Mouse (Mus musculus) MEL (cell line): Measurements from ENCODE around the gene BC037034. TPM values are rescaled to one million over a fixed set of nuclear protein-coding genes. Genes with fewer than 3 reads are reported as not detected.

ENCODE experiments used
- DNase-seq: peaks from one replicate; pipeline ENCODE4 v3.0.0; 2011; ENCODE audit warnings: low read depth, low spot score
- H3K27ac ChIP-seq: 2 replicates; pipeline ENCODE4 v1.5.1; 2012; ENCODE audit warnings: low read depth, mild to moderate bottlenecking, control low read depth, low read length, moderate library complexity; ENCODE audit not compliant: control insufficient read depth
- H3K27me3 ChIP-seq, 2 experiments: fragments of 150-350 bp in 1 of 2; sonication (generic) in 1 of 2; 2 replicates each; pipeline ENCODE4 v1.6.1; 2012; ENCODE audit warnings: low read length in 2 of 2, mild to moderate bottlenecking in 2 of 2, improper control_type of control experiment in 1 of 2, moderate library complexity in 1 of 2; ENCODE audit not compliant: insufficient read depth in 2 of 2, control insufficient read depth in 1 of 2
- H3K36me3 ChIP-seq, 2 experiments: 2 replicates each; pipeline ENCODE4 v1.6.1; 2012 to 2014; ENCODE audit warnings: low read length in 2 of 2, improper control_type of control experiment in 1 of 2, inconsistent platforms in 1 of 2, mild to moderate bottlenecking in 1 of 2; ENCODE audit not compliant: insufficient read depth in 2 of 2, control insufficient read depth in 1 of 2
- H3K4me1 ChIP-seq, 2 experiments: fragments of 150-350 bp in 1 of 2; sonication (generic) in 1 of 2; 2 replicates each; pipeline ENCODE4 v1.6.1; 2012; ENCODE audit warnings: low read length in 2 of 2, improper control_type of control experiment in 1 of 2, mild to moderate bottlenecking in 1 of 2; ENCODE audit not compliant: insufficient read depth in 2 of 2, control insufficient read depth in 1 of 2
- H3K4me3 ChIP-seq, 2 experiments: fragments of 150-350 bp in 1 of 2; sonication (generic) in 1 of 2; 2 replicates each; pipeline ENCODE4 v1.5.1; 2012; ENCODE audit warnings: low read depth in 2 of 2, low read length in 2 of 2, mild to moderate bottlenecking in 2 of 2, moderate library complexity in 2 of 2, control low read depth in 1 of 2, improper control_type of control experiment in 1 of 2; ENCODE audit not compliant: control insufficient read depth in 1 of 2, insufficient read depth in 1 of 2
- H3K79me2 ChIP-seq: 2 replicates; pipeline ENCODE4 v1.6.1; 2012; ENCODE audit warnings: mild to moderate bottlenecking, low read length, moderate library complexity; ENCODE audit not compliant: control insufficient read depth, poor library complexity, insufficient read depth
- H3K9ac ChIP-seq: 2 replicates; pipeline ENCODE4 v1.6.1; 2012; ENCODE audit warnings: low read depth, mild to moderate bottlenecking, control low read depth, low read length, moderate library complexity; ENCODE audit not compliant: control insufficient read depth, poor library complexity, severe bottlenecking
- H3K9me3 ChIP-seq: fragments of 150-350 bp; sonication (generic); replicated peaks from 2 replicates; pipeline ENCODE4 v1.6.1; 2012; ENCODE audit warnings: mild to moderate bottlenecking, low read length, improper control_type of control experiment, moderate library complexity; ENCODE audit not compliant: insufficient read depth
- BHLHE40 ChIP-seq: IDR thresholded peaks from 2 replicates; pipeline ENCODE4 v1.6.1; 2012; ENCODE audit warnings: low read depth, mild to moderate bottlenecking, inconsistent platforms, low read length, improper control_type of control experiment, borderline replicate concordance
- CHD2 ChIP-seq: IDR thresholded peaks from 2 replicates; pipeline ENCODE4 v1.6.1; 2011; ENCODE audit warnings: low read length, improper control_type of control experiment
- CTCF ChIP-seq, 3 experiments: IDR thresholded peaks in 2 of 3; conservative IDR thresholded peaks in 1 of 3; 2 replicates each; pipeline ENCODE4 v1.5.1; 2011 to 2012; ENCODE audit warnings: low read length in 3 of 3, low read depth in 2 of 3, mild to moderate bottlenecking in 2 of 3, improper control_type of control experiment in 1 of 3, inconsistent platforms in 1 of 3, mixed read lengths in 1 of 3, moderate library complexity in 1 of 3; ENCODE audit not compliant: control insufficient read depth in 1 of 3, insufficient read depth in 1 of 3, poor library complexity in 1 of 3, severe bottlenecking in 1 of 3
- E2F4 ChIP-seq: IDR thresholded peaks from 2 replicates; pipeline ENCODE4 v1.6.1; 2011; ENCODE audit warnings: low read depth, low read length, improper control_type of control experiment, borderline replicate concordance
- ELF1 ChIP-seq: IDR thresholded peaks from 2 replicates; pipeline ENCODE4 v1.6.1; 2014; ENCODE audit warnings: low read depth, mild to moderate bottlenecking, inconsistent platforms, low read length, improper control_type of control experiment, moderate library complexity
- EP300 ChIP-seq, 2 experiments: IDR thresholded peaks; 2 replicates each; pipeline ENCODE4 v1.6.1; 2011; ENCODE audit warnings: improper control_type of control experiment in 2 of 2, low read length in 2 of 2, low read depth in 1 of 2, mild to moderate bottlenecking in 1 of 2
- GABPA ChIP-seq: IDR thresholded peaks from 2 replicates; pipeline ENCODE4 v1.6.1; 2012; ENCODE audit warnings: low read depth, mild to moderate bottlenecking, inconsistent platforms, low read length, improper control_type of control experiment, moderate library complexity
- GATA1 ChIP-seq: IDR thresholded peaks from 2 replicates; pipeline ENCODE4 v1.6.1; 2011; ENCODE audit warnings: low read depth, low read length, improper control_type of control experiment
- HCFC1 ChIP-seq: IDR thresholded peaks from 2 replicates; pipeline ENCODE4 v1.6.1; 2012; ENCODE audit warnings: low read depth, mild to moderate bottlenecking, inconsistent platforms, low read length, improper control_type of control experiment, moderate library complexity
- KAT2A ChIP-seq: conservative IDR thresholded peaks from 2 replicates; pipeline ENCODE4 v1.6.1; 2012; ENCODE audit warnings: low read depth, low read length, improper control_type of control experiment, inconsistent platforms
- MAX ChIP-seq: IDR thresholded peaks from 2 replicates; pipeline ENCODE4 v1.6.1; 2011; ENCODE audit warnings: low read length, improper control_type of control experiment
- MAZ ChIP-seq: IDR thresholded peaks from 2 replicates; pipeline ENCODE4 v1.6.1; 2012; ENCODE audit warnings: low read depth, mild to moderate bottlenecking, inconsistent platforms, low read length, improper control_type of control experiment
- MEF2A ChIP-seq: IDR thresholded peaks from 2 replicates; pipeline ENCODE4 v1.6.1; 2014; ENCODE audit warnings: low read depth, mild to moderate bottlenecking, inconsistent platforms, low read length, improper control_type of control experiment; ENCODE audit not compliant: poor library complexity, insufficient replicate concordance, severe bottlenecking; ENCODE audit errors: extremely low read depth
- MYB ChIP-seq: IDR thresholded peaks from 2 replicates; pipeline ENCODE4 v1.6.1; 2011; ENCODE audit warnings: mild to moderate bottlenecking, low read depth, low read length, improper control_type of control experiment
- MYC ChIP-seq: IDR thresholded peaks from 2 replicates; pipeline ENCODE4 v1.6.1; 2011; ENCODE audit warnings: low read depth, mild to moderate bottlenecking, low read length, improper control_type of control experiment, moderate library complexity
- NELFE ChIP-seq: IDR thresholded peaks from 2 replicates; pipeline ENCODE4 v1.6.1; 2011; ENCODE audit warnings: low read depth, low read length, improper control_type of control experiment
- POLR2AphosphoS2 ChIP-seq: IDR thresholded peaks from 2 replicates; pipeline ENCODE4 v1.6.1; 2011; ENCODE audit warnings: low read length, improper control_type of control experiment
- POLR2AphosphoS5 ChIP-seq: IDR thresholded peaks from 2 replicates; pipeline ENCODE4 v1.6.1; 2012; ENCODE audit warnings: low read depth, borderline replicate concordance, mild to moderate bottlenecking, inconsistent platforms, low read length, moderate library complexity, mixed read lengths
- RAD21 ChIP-seq: IDR thresholded peaks from 2 replicates; pipeline ENCODE4 v1.6.1; 2011; ENCODE audit warnings: mild to moderate bottlenecking, low read depth, low read length, improper control_type of control experiment
- SIN3A ChIP-seq: IDR thresholded peaks from 2 replicates; pipeline ENCODE4 v1.6.1; 2012; ENCODE audit warnings: low read length, improper control_type of control experiment, inconsistent platforms
- SMC3 ChIP-seq: IDR thresholded peaks from 2 replicates; pipeline ENCODE4 v1.6.1; 2011; ENCODE audit warnings: low read depth, low read length, improper control_type of control experiment
- TAL1 ChIP-seq: IDR thresholded peaks from 2 replicates; pipeline ENCODE4 v1.6.1; 2012; ENCODE audit warnings: mild to moderate bottlenecking, inconsistent platforms, low read length, moderate library complexity, mixed read lengths
- TBP ChIP-seq: IDR thresholded peaks from 2 replicates; pipeline ENCODE4 v1.8.0; 2011; ENCODE audit warnings: low read depth, low read length, improper control_type of control experiment
- USF1 ChIP-seq: IDR thresholded peaks from 2 replicates; pipeline ENCODE4 v1.6.1; 2014; ENCODE audit warnings: low read depth, mild to moderate bottlenecking, inconsistent platforms, low read length, improper control_type of control experiment, moderate library complexity
- USF2 ChIP-seq, 2 experiments: IDR thresholded peaks; 2 replicates each; pipeline ENCODE4 v1.6.1; 2011 to 2012; ENCODE audit warnings: improper control_type of control experiment in 2 of 2, low read length in 2 of 2, borderline replicate concordance in 1 of 2, inconsistent platforms in 1 of 2, low read depth in 1 of 2, mild to moderate bottlenecking in 1 of 2; ENCODE audit not compliant: insufficient read depth in 1 of 2
- ZC3H11A ChIP-seq: IDR thresholded peaks from 2 replicates; pipeline ENCODE4 v1.6.1; 2012; ENCODE audit warnings: low read depth, mild to moderate bottlenecking, inconsistent platforms, low read length, improper control_type of control experiment
- ZKSCAN1 ChIP-seq: IDR thresholded peaks from 2 replicates; pipeline ENCODE4 v1.6.1; 2012; ENCODE audit warnings: low read depth, mild to moderate bottlenecking, inconsistent platforms, low read length, improper control_type of control experiment, moderate library complexity
- ZNF384 ChIP-seq: IDR thresholded peaks from 2 replicates; pipeline ENCODE4 v1.6.1; 2012; ENCODE audit warnings: low read depth, mild to moderate bottlenecking, inconsistent platforms, low read length, improper control_type of control experiment
- polyA plus RNA-seq, 2 experiments: library from polyadenylated mRNA; stranded (reverse) in 1 of 2; unstranded in 1 of 2; fragments of >175 nt in 1 of 2; fragments of >200 nt in 1 of 2; gene quantifications; 2 replicates each; pipeline versions ENCODE4 v1.2.1 to v1.2.4; 2012; ENCODE audit warnings: low replicate concordance in 2 of 2, low read depth in 1 of 2; ENCODE audit not compliant: insufficient read length in 2 of 2, insufficient read depth in 1 of 2, missing spikeins in 1 of 2
- total RNA-seq: library from RNA; depleted of rRNA; stranded (reverse); fragments of 300-350 nt; gene quantifications from 2 replicates; pipeline ENCODE4 v1.2.3, GENCODE M21; 2012

BC037034 gene
- total and polyA plus RNA-seq, 3 experiments, result 35.6 to 59.1 TPM; not detected in 1

GRCm38 (mm10) chr5:138255353-138256093 lies 8.3 kb downstream of the BC037034 start, which contains the start of gene Lamtor4 (continued):
- TF ChIP-seq GABPA, result no peak
- no peak for TF ChIP-seq MEF2A
- peak; percentile 97 for TF ChIP-seq MYC
- TF ChIP-seq ZKSCAN1, result no peak
- TF ChIP-seq ZNF384, result no peak
- peak; percentile 35; the same call in 1 of the 2 replicates for TF ChIP-seq BHLHE40
- peak; percentile 16; the same call in 1 of the 2 replicates for TF ChIP-seq MAZ
- TF ChIP-seq SMC3, result peak; percentile 28; the same call in 1 of the 2 replicates
- peak; percentile 95 for TF ChIP-seq POLR2AphosphoS2
- TF ChIP-seq USF2 (IDR thresholded peaks at IDR 0.05; ENCODE audit: borderline replicate concordance in 1 of 2, insufficient read depth in 1 of 2, low read depth in 1 of 2, low read length in 2 of 2), result peak; percentile 48 to 90; a peak in 3 of 4 replicates
- TF ChIP-seq NELFE, result peak; percentile 90
- TF ChIP-seq E2F4, result no peak
- peak; percentile 88 for TF ChIP-seq MAX
- peak; percentile 81 for TF ChIP-seq HCFC1
- TF ChIP-seq MYB, result no peak
- TF ChIP-seq SIN3A, result peak; percentile 87

- Histone ChIP-seq H3K27me3 (no peaks in the 10 kb centered on the region; a peak in 1 of 4 replicates), H3K9me3 (no peaks in the 10 kb centered on the region), H3K9ac (no peak overlapping the region), H3K4me3 (no peak overlapping the region), H3K79me2 (no peaks in the 10 kb centered on the region; the same call in 1 of the 2 replicates), H3K36me3 (peaks cover 0 to 24% of the 10 kb centered on the region in 2 experiments; a peak in 2 of 4 replicates), H3K27ac (no peak overlapping the region), H3K4me1 (peaks cover 8 to 24% of the 10 kb centered on the region in 2 experiments)
- DNase-seq, result peak; percentile 18
- TF ChIP-seq CHD2, result no peak
- TF ChIP-seq ZKSCAN1, result no peak
- no peak for TF ChIP-seq TBP
- TF ChIP-seq RAD21, result peak; percentile 10; the same call in 1 of the 2 replicates
- no peak for TF ChIP-seq ELF1
- TF ChIP-seq KAT2A, result no peak
- no peak for TF ChIP-seq POLR2AphosphoS5
- TF ChIP-seq TAL1, result no peak
- TF ChIP-seq USF1, result no peak
- TF ChIP-seq GABPA, result no peak
- no peak for TF ChIP-seq MYC
- TF ChIP-seq EP300 (IDR thresholded peaks at IDR 0.05; ENCODE audit: low read depth in 1 of 2, low read length in 2 of 2), result no peak
- no peak for TF ChIP-seq GATA1
- TF ChIP-seq ZC3H11A, result no peak
- peak in 2 of 3 experiments; percentile 10 to 25; a peak in 2 of 6 replicates for TF ChIP-seq CTCF (IDR thresholded peaks at IDR 0.05 in 2 of 3, conservative IDR thresholded peaks at IDR 0.05 in 1 of 3; ENCODE audit: control insufficient read depth in 1 of 3, insufficient read depth in 1 of 3, low read depth in 2 of 3, low read length in 3 of 3, poor library complexity in 1 of 3, severe bottlenecking in 1 of 3)
Observed at GRCm38 (mm10) chr5:138253061-138253460, 10.8 kb downstream of the BC037034 start.
